Mouse (Mus musculus) MEL (cell line): ENCODE data around the gene Col19a1.

Experiments
- CTCF ChIP-seq, 3 experiments: IDR thresholded peaks in 2 of 3; conservative IDR thresholded peaks in 1 of 3; 2 replicates each; pipeline ENCODE4 v1.5.1; 2011 to 2012; ENCODE audit warnings: low read length in 3 of 3, low read depth in 2 of 3, mild to moderate bottlenecking in 2 of 3, improper control_type of control experiment in 1 of 3, inconsistent platforms in 1 of 3, mixed read lengths in 1 of 3, moderate library complexity in 1 of 3; ENCODE audit not compliant: control insufficient read depth in 1 of 3, insufficient read depth in 1 of 3, poor library complexity in 1 of 3, severe bottlenecking in 1 of 3
- GATA1 ChIP-seq: IDR thresholded peaks from 2 replicates; pipeline ENCODE4 v1.6.1; 2011; ENCODE audit warnings: low read depth, low read length, improper control_type of control experiment
- POLR2AphosphoS2 ChIP-seq: IDR thresholded peaks from 2 replicates; pipeline ENCODE4 v1.6.1; 2011; ENCODE audit warnings: low read length, improper control_type of control experiment
- SMC3 ChIP-seq: IDR thresholded peaks from 2 replicates; pipeline ENCODE4 v1.6.1; 2011; ENCODE audit warnings: low read depth, low read length, improper control_type of control experiment
- TCF12 ChIP-seq: IDR thresholded peaks from 2 replicates; pipeline ENCODE4 v1.6.1; 2014; ENCODE audit warnings: low read depth, mild to moderate bottlenecking, inconsistent platforms, low read length, improper control_type of control experiment, moderate library complexity
- ZC3H11A ChIP-seq: IDR thresholded peaks from 2 replicates; pipeline ENCODE4 v1.6.1; 2012; ENCODE audit warnings: low read depth, mild to moderate bottlenecking, inconsistent platforms, low read length, improper control_type of control experiment

DNA sequence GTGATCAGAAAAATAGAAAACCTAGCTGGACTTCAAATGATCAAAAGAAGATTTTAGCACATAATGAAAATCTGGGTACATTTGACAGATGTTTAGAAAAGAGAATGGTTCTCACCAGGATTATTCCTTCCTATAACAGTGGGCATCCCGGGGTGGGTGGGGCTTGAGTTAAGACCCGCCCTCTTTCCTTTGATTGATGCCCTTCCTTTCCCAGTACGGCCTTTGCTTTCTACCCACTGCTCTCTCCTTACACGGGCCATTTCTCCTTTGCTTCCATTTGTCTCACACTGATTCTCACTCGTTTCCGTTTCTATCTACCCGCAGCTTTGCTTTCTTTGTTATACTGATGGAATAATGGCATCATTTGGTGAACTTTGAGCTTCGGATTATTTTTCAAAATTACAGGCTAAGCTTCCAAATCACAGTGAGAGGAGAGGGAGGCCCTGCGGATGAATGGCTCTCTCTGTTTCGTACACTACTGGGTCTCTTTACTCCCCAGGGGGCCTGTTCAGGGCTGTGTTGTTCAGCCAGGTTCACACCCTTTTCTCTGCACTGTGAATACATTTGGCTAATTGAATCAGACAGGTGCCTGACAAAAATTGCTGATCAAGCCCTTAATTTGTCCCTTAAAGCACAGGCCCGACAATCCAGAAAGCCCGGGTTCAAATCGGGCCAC, 341.4 kb downstream of the Col19a1 start:
- TF ChIP-seq TCF12, result no peak
- no peak for TF ChIP-seq POLR2AphosphoS2
- TF ChIP-seq SMC3, result no peak
- TF ChIP-seq CTCF (IDR thresholded peaks at IDR 0.05 in 2 of 3, conservative IDR thresholded peaks at IDR 0.05 in 1 of 3; ENCODE audit: control insufficient read depth in 1 of 3, insufficient read depth in 1 of 3, low read depth in 2 of 3, low read length in 3 of 3, poor library complexity in 1 of 3, severe bottlenecking in 1 of 3), result no peak
- no peak for TF ChIP-seq ZC3H11A
- no peak for TF ChIP-seq GATA1
